Mouse (Mus musculus): ENCODE results near the gene Btbd35f30.
"Not testable (repeated sequence)": the region's sequence is repeated elsewhere in the genome, so short reads cannot be mapped to it uniquely, and the experiment has no call there.

The Btbd35f30 gene

DNA sequence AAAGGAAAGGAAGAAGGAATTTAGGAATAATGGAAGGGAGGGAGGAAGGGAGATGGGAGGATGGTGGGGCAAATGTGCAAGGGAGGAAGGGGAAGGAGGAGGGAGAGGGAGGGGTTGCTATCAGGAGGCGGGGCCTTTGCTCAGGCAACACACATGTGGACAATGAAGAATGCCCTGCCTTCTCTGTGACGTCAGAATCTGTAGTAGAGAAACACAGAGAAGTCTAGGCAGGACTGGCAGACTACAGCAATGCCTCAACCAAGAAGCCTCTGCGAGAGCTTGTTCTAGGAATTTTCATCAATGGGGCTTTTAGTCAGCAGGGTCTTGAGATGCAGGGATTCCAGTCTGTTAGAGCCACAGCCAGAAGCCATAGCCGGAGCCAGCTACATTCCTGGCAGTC, at the start of gene Btbd35f30:
Gene Btbd35f30, plus strand, starts transcription at position 301 of the 400 bp plus-strand sequence.
- not testable (repeated sequence) for DNase-seq (ENCODE audit: low spot score)

DNA sequence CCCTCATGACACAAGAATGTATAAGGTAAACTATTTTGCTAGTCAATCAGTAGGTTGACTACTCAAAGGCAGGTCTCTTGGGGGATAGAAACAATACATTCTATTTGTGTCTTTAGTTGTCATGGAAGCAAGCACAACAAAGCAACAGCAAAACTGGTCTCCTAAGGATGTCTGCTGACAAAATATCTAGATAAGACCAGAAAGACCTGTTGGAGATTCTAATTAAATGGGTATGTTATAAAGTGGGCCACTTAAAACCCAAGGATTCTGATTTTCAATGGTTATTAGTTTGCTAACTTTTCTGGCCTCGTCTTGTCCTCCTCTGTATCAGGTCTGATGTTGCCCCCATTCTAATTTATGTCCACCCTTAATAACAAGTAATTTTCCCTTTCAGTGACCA, 47.0 kb downstream of the Btbd35f30 start, which contains the start of gene Gm21789:
Gene Gm21789, plus strand, starts transcription at position 301 of the 400 bp plus-strand sequence.
- DNase-seq (ENCODE audit: low spot score) = not testable (repeated sequence)
